Mouse (Mus musculus): ENCODE data around the gene Six1. TPM values are rescaled to one million over a fixed set of nuclear protein-coding genes. Genes with fewer than 3 reads are reported as not detected.
A peak's percentile ranks its signal among the peaks of the same experiment; 100 is the strongest.

The Six1 gene
- polyA plus RNA-seq, 1 experiment from 2014 or later: 4.5 TPM

DNA sequence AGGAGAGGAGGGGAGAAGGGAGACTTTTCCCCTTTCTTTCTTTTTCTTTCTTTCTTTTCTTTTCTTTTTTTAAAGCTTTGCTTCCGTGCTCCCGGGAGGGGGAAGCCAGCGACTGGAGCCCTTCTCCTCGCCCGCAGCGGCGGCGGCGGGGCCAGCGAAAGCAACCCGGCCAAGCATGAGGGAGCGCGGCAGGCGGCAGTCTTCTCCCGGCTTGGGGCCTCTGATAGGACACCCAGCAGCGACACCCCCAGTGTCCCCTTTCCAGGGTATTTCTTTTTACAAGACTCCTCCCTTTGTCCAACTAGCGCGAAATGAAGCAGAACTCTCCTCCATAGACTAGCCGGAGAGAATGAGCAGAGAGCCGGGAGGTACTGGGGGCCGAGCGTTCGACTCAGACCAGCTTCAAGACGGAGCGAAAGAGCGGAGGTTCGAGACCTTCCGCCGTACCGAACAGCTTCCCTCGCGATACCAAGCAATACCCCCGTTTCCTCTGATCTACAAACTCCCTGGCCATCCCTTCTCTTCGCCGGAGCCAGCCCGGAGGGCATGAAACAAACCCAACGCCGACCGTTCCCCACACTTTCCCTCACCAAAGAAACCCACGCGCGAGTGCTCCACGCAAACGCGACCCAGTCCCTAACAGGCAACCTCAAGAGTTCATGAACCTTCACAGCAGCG is 8.5 kb downstream of the Six1 start:
- Histone ChIP-seq H3K9me3 (replicated peaks; ENCODE audit: control insufficient read depth, low read length) (no peaks in the 10 kb centered on the region), H3K4me3 (ENCODE audit: low read length) (peak overlapping the region; percentile 64), H3K4me2 (ENCODE audit: low read depth, low read length) (peak overlapping the region; percentile 91), H3K27ac (ENCODE audit: low read length) (no peak overlapping the region), H3K36me3 (ENCODE audit: control insufficient read depth, insufficient read depth) (no peaks in the 10 kb centered on the region), H3K4me1 (ENCODE audit: control insufficient read depth, insufficient read depth, low read length) (peaks cover 14% of the 10 kb centered on the region), H3K27me3 (ENCODE audit: control insufficient read depth, insufficient read depth, low read length) (peaks cover 66% of the 10 kb centered on the region), H3K9ac (ENCODE audit: low read length) (peak overlapping the region; percentile 70)
- under 1% methylated on average over 44 of the region's 46 CpGs for WGBS
- 0 out of 2 replicates have a peak, but pooled peaks have one; percentile 17 for ATAC-seq (replicated peaks; ENCODE audit: extremely low read depth, insufficient read depth, low FRiP score)

DNA sequence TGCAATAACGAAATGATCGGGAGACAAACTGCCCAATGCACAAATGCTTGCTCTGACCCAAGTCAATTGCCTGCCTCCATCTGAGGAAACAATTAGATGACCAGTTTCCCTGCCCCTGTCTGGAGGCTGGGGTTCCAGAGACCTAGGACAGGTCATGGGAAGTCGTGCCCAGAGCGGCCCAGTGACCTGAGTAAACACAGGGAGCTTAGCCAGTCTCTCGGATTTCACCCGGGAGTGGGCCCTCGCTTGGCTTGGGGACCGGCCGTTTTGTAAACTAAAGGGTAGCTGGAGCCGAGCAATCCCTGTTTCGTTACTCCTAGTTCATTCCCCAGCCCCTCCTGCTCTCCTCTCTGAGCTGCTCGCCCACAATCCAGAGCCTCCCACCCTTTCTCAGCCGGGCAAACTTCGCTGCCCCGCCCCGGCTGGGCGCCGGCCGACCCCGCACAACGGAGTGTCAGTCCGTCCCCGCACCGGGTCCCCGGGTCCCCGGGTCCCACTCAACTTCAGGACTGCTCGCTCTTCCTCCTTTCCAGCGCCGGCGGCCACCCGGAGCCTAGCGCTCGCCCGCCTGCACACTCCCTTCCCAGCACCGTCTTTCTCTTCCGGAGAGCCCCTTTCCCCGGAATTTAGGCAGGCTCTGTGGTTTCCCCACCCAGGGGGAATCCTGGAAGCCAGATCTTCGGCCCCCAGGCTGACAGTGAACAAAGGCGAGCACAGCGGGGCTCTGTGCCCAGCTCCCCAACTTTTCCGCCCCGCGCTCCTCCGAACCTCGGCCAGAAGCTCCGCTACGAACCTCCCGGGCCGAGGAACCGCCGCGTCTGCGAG is 9.3 kb downstream of the Six1 start:
- peak overlapping the region; percentile 70 for H3K9ac ChIP-seq (ENCODE audit: low read length)
- H3K36me3 ChIP-seq (ENCODE audit: control insufficient read depth, insufficient read depth): no peaks in the 10 kb centered on the region
- no peak overlapping the region for H3K27ac ChIP-seq (ENCODE audit: low read length)
- H3K4me3 ChIP-seq (ENCODE audit: low read length): peak overlapping the region; percentile 64
- H3K9me3 ChIP-seq (replicated peaks; ENCODE audit: control insufficient read depth, low read length): no peaks in the 10 kb centered on the region
- ATAC-seq (replicated peaks; ENCODE audit: extremely low read depth, insufficient read depth, low FRiP score): peak; percentile 65; the same call in 1 of the 2 replicates
- peak overlapping the region; percentile 91 for H3K4me2 ChIP-seq (ENCODE audit: low read depth, low read length)
- 1% methylated on average over 53 of the region's 53 CpGs for WGBS
- H3K4me1 ChIP-seq (ENCODE audit: control insufficient read depth, insufficient read depth, low read length): peaks cover 14% of the 10 kb centered on the region
- peaks cover 66% of the 10 kb centered on the region for H3K27me3 ChIP-seq (ENCODE audit: control insufficient read depth, insufficient read depth, low read length)

DNA sequence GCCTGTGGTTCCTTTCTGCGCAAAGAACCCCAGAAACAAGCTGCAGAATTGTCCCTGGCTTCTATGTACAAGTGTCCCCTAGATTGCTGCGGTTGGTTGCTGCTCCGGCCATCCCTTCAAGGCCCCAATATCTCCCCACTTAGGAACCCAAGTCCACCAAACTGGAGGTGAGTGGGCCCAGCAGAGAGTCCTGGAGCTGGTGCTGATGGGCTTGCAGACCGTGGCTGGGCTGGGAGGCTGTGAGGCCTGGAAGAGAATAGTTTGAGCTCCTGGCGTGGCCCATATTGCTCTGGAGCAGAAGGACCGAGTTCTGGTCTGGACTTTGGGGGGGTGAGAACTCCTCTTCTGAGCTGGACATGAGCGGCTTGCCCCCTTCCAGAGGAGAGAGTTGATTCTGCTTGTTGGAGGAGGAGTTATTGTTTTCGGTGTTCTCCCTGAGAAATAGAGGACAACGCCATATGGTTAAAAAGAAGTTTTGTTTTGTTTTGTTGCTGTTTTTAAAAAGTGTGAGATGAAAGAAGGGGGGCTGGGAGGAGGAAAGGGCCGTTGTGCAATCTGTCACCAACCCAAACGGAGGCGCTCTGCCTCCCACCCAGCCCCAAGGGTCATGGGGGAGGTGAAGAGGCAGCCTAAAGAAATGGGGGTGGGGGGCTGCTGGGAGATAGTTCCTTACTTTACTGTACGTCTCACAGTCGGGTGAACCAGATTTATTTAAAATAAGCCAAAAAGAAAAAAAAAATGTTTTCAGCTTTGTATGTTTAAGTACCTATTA is 10.1 kb downstream of the Six1 start:
- H3K27me3 ChIP-seq (ENCODE audit: control insufficient read depth, insufficient read depth, low read length): peaks cover 66% of the 10 kb centered on the region
- H3K36me3 ChIP-seq (ENCODE audit: control insufficient read depth, insufficient read depth): no peaks in the 10 kb centered on the region
- ATAC-seq (replicated peaks; ENCODE audit: extremely low read depth, insufficient read depth, low FRiP score): no peak
- H3K4me1 ChIP-seq (ENCODE audit: control insufficient read depth, insufficient read depth, low read length): peaks cover 14% of the 10 kb centered on the region
- WGBS: 23% methylated on average over 14 of the region's 14 CpGs
- no peaks in the 10 kb centered on the region for H3K9me3 ChIP-seq (replicated peaks; ENCODE audit: control insufficient read depth, low read length)
- no peak overlapping the region for H3K27ac ChIP-seq (ENCODE audit: low read length)
- H3K4me3 ChIP-seq (ENCODE audit: low read length): peak overlapping the region; percentile 64
- no peak overlapping the region for H3K4me2 ChIP-seq (ENCODE audit: low read depth, low read length)
- no peak overlapping the region for H3K9ac ChIP-seq (ENCODE audit: low read length)

DNA sequence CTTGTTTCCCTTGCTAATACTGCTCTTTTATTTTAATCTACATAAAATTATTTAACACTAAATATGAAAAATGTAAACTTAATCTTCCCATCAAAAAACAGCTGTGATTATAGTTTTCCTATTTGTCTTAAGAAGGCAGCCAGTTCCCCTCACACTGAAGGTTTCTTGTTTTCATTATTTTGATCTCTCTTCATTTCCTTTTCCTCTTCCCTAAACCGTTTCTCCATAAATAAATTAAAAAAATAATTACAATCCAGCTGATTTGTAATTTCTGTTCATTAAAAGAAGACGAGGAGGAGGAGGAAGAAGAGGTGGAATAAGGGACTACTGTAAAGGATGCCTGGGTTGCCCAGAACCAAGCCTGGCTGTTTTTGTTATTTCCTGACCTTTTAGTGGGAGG is 10.8 kb downstream of the Six1 start:
- H3K9me3 ChIP-seq (replicated peaks; ENCODE audit: control insufficient read depth, low read length): no peaks in the 10 kb centered on the region
- H3K9ac ChIP-seq (ENCODE audit: low read length): no peak overlapping the region
- 19% methylated on average over 2 of the region's 2 CpGs for WGBS
- no peak overlapping the region for H3K27ac ChIP-seq (ENCODE audit: low read length)
- peaks cover 14% of the 10 kb centered on the region for H3K4me1 ChIP-seq (ENCODE audit: control insufficient read depth, insufficient read depth, low read length)
- ATAC-seq (replicated peaks; ENCODE audit: extremely low read depth, insufficient read depth, low FRiP score): no peak
- H3K27me3 ChIP-seq (ENCODE audit: control insufficient read depth, insufficient read depth, low read length): peaks cover 65% of the 10 kb centered on the region
- H3K4me2 ChIP-seq (ENCODE audit: low read depth, low read length): no peak overlapping the region
- H3K36me3 ChIP-seq (ENCODE audit: control insufficient read depth, insufficient read depth): no peaks in the 10 kb centered on the region
- H3K4me3 ChIP-seq (ENCODE audit: low read length): no peak overlapping the region

DNA sequence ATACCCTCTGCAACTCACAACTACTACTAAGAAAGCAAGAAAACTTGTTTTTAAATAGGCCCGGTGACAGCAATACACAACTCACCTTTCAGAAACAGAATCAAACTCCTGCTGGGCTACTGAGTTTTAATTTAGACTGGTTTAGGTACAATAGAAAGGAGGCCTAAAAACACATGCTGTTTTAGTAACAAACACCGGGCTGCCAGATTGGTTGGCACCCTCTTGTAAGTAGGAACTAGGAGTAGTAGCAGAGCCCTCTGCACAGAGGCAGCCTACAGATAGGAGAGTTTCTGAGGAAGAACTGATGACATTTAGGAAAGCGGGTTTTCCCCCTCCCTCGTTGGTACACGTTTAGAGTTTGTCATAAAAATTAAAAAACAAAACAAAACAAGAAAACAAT is 11.3 kb downstream of the Six1 start:
- Histone ChIP-seq H3K4me3 (ENCODE audit: low read length) (no peak overlapping the region), H3K4me2 (ENCODE audit: low read depth, low read length) (no peak overlapping the region), H3K27ac (ENCODE audit: low read length) (no peak overlapping the region), H3K27me3 (ENCODE audit: control insufficient read depth, insufficient read depth, low read length) (peaks cover 65% of the 10 kb centered on the region), H3K9ac (ENCODE audit: low read length) (no peak overlapping the region), H3K4me1 (ENCODE audit: control insufficient read depth, insufficient read depth, low read length) (peaks cover 14% of the 10 kb centered on the region), H3K36me3 (ENCODE audit: control insufficient read depth, insufficient read depth) (no peaks in the 10 kb centered on the region), H3K9me3 (replicated peaks; ENCODE audit: control insufficient read depth, low read length) (no peaks in the 10 kb centered on the region)
- ATAC-seq (replicated peaks; ENCODE audit: extremely low read depth, insufficient read depth, low FRiP score): no peak
- WGBS: 17% methylated on average over 5 of the region's 5 CpGs

DNA sequence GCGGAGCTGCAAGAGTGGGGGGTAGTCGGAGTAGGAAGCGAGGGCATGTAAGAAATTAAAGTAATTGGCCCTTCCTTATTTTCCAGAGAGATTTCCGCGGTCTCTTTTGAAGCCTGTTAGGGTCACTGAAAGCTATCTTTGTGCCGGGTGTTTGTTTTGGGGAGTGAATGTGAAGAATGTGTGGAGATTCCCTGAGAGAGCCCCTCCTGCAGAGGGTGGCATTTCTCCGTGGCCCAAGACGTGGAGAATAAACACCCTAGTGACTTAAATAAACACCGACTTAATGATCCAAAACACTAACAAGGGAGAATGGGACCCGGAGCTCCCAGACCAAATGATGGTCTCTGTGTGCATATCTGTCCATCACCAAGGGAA is 12.4 kb downstream of the Six1 start:
- 3% methylated on average over 10 of the region's 10 CpGs for WGBS
- no peaks in the 10 kb centered on the region for H3K9me3 ChIP-seq (replicated peaks; ENCODE audit: control insufficient read depth, low read length)
- ATAC-seq (replicated peaks; ENCODE audit: extremely low read depth, insufficient read depth, low FRiP score): no peak
- H3K9ac ChIP-seq (ENCODE audit: low read length): no peak overlapping the region
- H3K27ac ChIP-seq (ENCODE audit: low read length): no peak overlapping the region
- H3K4me2 ChIP-seq (ENCODE audit: low read depth, low read length): no peak overlapping the region
- peaks cover 60% of the 10 kb centered on the region for H3K27me3 ChIP-seq (ENCODE audit: control insufficient read depth, insufficient read depth, low read length)
- peaks cover 7% of the 10 kb centered on the region for H3K4me1 ChIP-seq (ENCODE audit: control insufficient read depth, insufficient read depth, low read length)
- H3K4me3 ChIP-seq (ENCODE audit: low read length): no peak overlapping the region; the same call in 1 of the 2 replicates
- no peaks in the 10 kb centered on the region for H3K36me3 ChIP-seq (ENCODE audit: control insufficient read depth, insufficient read depth)

DNA sequence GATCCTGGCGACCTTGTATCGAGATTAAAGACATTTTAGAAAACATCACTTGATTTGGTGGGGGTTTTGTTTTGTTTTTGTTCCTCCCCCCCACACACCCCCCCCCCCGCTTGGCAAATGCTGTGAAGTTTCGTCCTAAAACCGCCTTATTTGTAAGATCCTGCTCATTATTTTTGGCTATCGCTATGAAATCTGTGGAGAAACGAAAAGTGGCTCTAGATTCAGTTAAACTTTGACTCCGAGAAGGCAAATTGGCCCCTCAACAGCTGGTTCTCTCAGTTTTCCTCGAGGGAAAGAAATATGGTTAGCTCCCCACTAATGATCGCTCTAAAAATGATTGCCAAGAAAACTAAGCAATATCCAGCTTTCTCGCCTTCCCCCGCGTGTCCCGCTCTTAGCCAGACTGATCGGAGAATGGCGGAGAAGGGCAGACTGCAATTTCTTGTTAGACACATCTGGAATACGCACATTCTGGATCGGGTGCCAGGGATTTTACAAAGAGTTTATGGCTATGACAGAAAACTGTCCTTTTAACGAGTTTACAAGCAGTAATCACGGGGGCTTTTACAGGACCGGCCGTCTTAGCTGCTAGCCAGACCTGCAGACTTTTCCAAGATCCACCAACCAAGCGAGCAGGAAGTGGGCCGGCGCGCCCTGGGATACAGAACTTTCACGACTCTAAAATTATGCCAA is 13.0 kb downstream of the Six1 start:
- no peak for ATAC-seq (replicated peaks; ENCODE audit: extremely low read depth, insufficient read depth, low FRiP score)
- no peaks in the 10 kb centered on the region for H3K9me3 ChIP-seq (replicated peaks; ENCODE audit: control insufficient read depth, low read length)
- H3K4me3 ChIP-seq (ENCODE audit: low read length): no peak overlapping the region; the same call in 1 of the 2 replicates
- peaks cover 60% of the 10 kb centered on the region for H3K27me3 ChIP-seq (ENCODE audit: control insufficient read depth, insufficient read depth, low read length)
- H3K9ac ChIP-seq (ENCODE audit: low read length): no peak overlapping the region
- WGBS: 4% methylated on average over 27 of the region's 27 CpGs
- H3K4me2 ChIP-seq (ENCODE audit: low read depth, low read length): no peak overlapping the region
- no peak overlapping the region for H3K27ac ChIP-seq (ENCODE audit: low read length)
- H3K36me3 ChIP-seq (ENCODE audit: control insufficient read depth, insufficient read depth): no peaks in the 10 kb centered on the region
- H3K4me1 ChIP-seq (ENCODE audit: control insufficient read depth, insufficient read depth, low read length): peaks cover 4% of the 10 kb centered on the region

DNA sequence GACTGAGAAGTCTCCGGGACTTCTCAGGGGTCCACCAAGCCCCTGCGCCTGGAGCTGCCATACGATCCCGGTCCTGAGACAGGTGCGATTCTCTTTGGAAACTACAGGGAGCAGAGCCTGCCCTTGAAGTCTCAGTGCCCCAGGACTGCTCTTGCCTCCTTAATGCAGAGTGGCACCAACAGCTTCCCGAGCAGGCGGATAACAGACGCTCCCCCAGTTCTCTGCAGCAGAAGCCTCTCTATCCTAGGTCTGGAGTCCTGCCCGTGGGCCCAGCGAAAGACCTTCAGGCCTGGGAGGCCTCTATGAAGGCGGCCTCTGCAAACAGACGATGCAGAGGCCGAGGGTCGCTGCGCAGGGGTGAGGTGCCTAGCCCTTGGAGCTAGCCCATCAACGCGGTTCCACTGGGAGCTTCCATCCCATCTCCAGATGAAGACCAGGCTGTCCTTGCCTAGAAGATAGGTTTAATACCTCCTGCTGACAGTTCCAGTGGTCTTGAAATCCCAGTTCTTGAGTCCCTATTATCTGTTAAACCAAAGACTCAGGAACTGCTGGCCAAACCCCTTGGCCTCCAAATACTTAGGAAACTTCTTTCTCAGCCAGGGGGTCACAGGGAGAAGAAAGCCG is 13.6 kb downstream of the Six1 start:
- Histone ChIP-seq H3K4me1 (ENCODE audit: control insufficient read depth, insufficient read depth, low read length) (peaks cover 1% of the 10 kb centered on the region; the same call in 1 of the 2 replicates), H3K9ac (ENCODE audit: low read length) (no peak overlapping the region), H3K36me3 (ENCODE audit: control insufficient read depth, insufficient read depth) (no peaks in the 10 kb centered on the region), H3K4me3 (ENCODE audit: low read length) (peak overlapping the region; percentile 10; the same call in 1 of the 2 replicates), H3K27ac (ENCODE audit: low read length) (no peak overlapping the region), H3K27me3 (ENCODE audit: control insufficient read depth, insufficient read depth, low read length) (peaks cover 60% of the 10 kb centered on the region), H3K4me2 (ENCODE audit: low read depth, low read length) (peak overlapping the region; percentile 25; the same call in 1 of the 2 replicates), H3K9me3 (replicated peaks; ENCODE audit: control insufficient read depth, low read length) (no peaks in the 10 kb centered on the region)
- 6% methylated on average over 18 of the region's 18 CpGs for WGBS
- no peak for ATAC-seq (replicated peaks; ENCODE audit: extremely low read depth, insufficient read depth, low FRiP score)

Data from heart, embryonic 16.5 days (tissue).